Mouse (Mus musculus) liver, postnatal 0 days (tissue): Measurements from ENCODE around the gene Gfod1. TPM values are rescaled to one million over a fixed set of nuclear protein-coding genes. Genes with fewer than 3 reads are reported as not detected.
A peak's percentile ranks its signal among the peaks of the same experiment; 100 is the strongest.

Source experiments
- ATAC-seq: fragments of 200-750 bp; cut with Nextera tagmentation; 2 replicates; pipeline ENCODE4 v1.8.0; 2017; ENCODE audit warnings: mild to moderate bottlenecking, moderate library complexity
- DNase-seq: peaks from one replicate; pipeline ENCODE4 v3.0.0-alpha.2; 2016
- H3K27ac ChIP-seq: fragments of 300-500 bp; sonication (generic); 2 replicates; pipeline ENCODE4 v1.5.1; 2014; ENCODE audit warnings: antibody characterized with exemption, moderate library complexity, mild to moderate bottlenecking, low read depth
- H3K27me3 ChIP-seq: fragments of 300-500 bp; sonication (generic); 2 replicates; pipeline ENCODE4 v1.6.1; 2014; ENCODE audit warnings: low read length, control low read depth, mixed read lengths; ENCODE audit not compliant: insufficient read depth
- H3K36me3 ChIP-seq: fragments of 300-500 bp; sonication (generic); replicated peaks from 2 replicates; pipeline ENCODE4 v1.6.1; 2014; ENCODE audit warnings: mild to moderate bottlenecking, control low read depth, low read length, moderate library complexity, mixed read lengths; ENCODE audit not compliant: insufficient read depth
- H3K4me1 ChIP-seq: fragments of 300-500 bp; sonication (generic); 2 replicates; pipeline ENCODE4 v1.6.1; 2014; ENCODE audit warnings: antibody characterized with exemption, mild to moderate bottlenecking, control low read depth; ENCODE audit not compliant: insufficient read depth
- H3K4me2 ChIP-seq: fragments of 300-500 bp; sonication (generic); 2 replicates; pipeline ENCODE4 v1.6.1; 2014; ENCODE audit warnings: low read depth, mild to moderate bottlenecking, low read length, moderate library complexity, mixed read lengths
- H3K4me3 ChIP-seq: fragments of 300-500 bp; sonication (generic); 2 replicates; pipeline ENCODE4 v1.5.1; 2014; ENCODE audit warnings: low read depth, low read length
- H3K9ac ChIP-seq: fragments of 300-500 bp; sonication (generic); replicated peaks from 2 replicates; pipeline ENCODE4 v1.6.1; 2014; ENCODE audit warnings: mild to moderate bottlenecking, moderate library complexity
- H3K9me3 ChIP-seq: fragments of 300-500 bp; sonication (generic); 2 replicates; pipeline ENCODE4 v1.6.1; 2016; ENCODE audit warnings: mild to moderate bottlenecking, control low read depth, low read length, mixed read lengths
- CTCF ChIP-seq: sonication (generic); IDR thresholded peaks from 2 replicates; pipeline ENCODE4 v1.5.1; 2016; ENCODE audit warnings: antibody characterized with exemption, low read depth
- EP300 ChIP-seq: IDR thresholded peaks from 2 replicates; pipeline ENCODE4 v1.6.1; 2016; ENCODE audit warnings: antibody characterized with exemption, low read depth, mild to moderate bottlenecking
- WGBS: fragments of 180-500 bp; shearing (Covaris S2); extraction: QIAGEN DNeasy Blood & Tissue Kit; methylation state at CpG from one replicate; pipeline ENCODE4 v1.1.7; 2014; ENCODE audit not compliant: insufficient replicate concordance; 5-methylcytosine and 5-hydroxymethylcytosine counted together
- polyA plus RNA-seq: library from polyadenylated mRNA; unstranded; fragments of >200 nt; fragmentation: Nextera tagmentation; extraction: Ambion mirVana; gene quantifications from 2 replicates; pipeline ENCODE4 v1.2.1, GENCODE M21; 2015

Gfod1 gene
- polyA plus RNA-seq, 1 experiment from 2014 or later, result 0.81 TPM

GRCm38 (mm10) chr13:43220635-43221034 is 83.3 kb downstream of the Gfod1 start:
- no peak for DNase-seq
- H3K9ac ChIP-seq, result no peak overlapping the region
- no peak overlapping the region for H3K27ac ChIP-seq
- H3K4me3 ChIP-seq, result no peak overlapping the region
- no peaks in the 10 kb centered on the region for H3K27me3 ChIP-seq
- no peak for ATAC-seq
- peaks cover 24% of the 10 kb centered on the region for H3K4me1 ChIP-seq
- H3K9me3 ChIP-seq, result peaks cover 7% of the 10 kb centered on the region; the same call in 1 of the 2 replicates
- no peak overlapping the region for H3K4me2 ChIP-seq
- no peak for TF ChIP-seq CTCF
- no peak for TF ChIP-seq EP300
- 93% methylated on average over 1 of the region's 1 CpGs for WGBS
- no peaks in the 10 kb centered on the region for H3K36me3 ChIP-seq

GRCm38 (mm10) chr13:43218764-43219163 is 85.2 kb downstream of the Gfod1 start:
- no peak overlapping the region for H3K4me3 ChIP-seq
- H3K27me3 ChIP-seq, result no peaks in the 10 kb centered on the region
- peaks cover 33% of the 10 kb centered on the region for H3K4me1 ChIP-seq
- TF ChIP-seq CTCF (no peak), EP300 (no peak)
- no peak overlapping the region for H3K4me2 ChIP-seq
- no peak for ATAC-seq
- no peak for DNase-seq
- no peaks in the 10 kb centered on the region for H3K9me3 ChIP-seq
- H3K27ac ChIP-seq, result peak overlapping the region; percentile 34; the same call in 1 of the 2 replicates
- no peak overlapping the region for H3K9ac ChIP-seq
- no peaks in the 10 kb centered on the region for H3K36me3 ChIP-seq
- 41% methylated on average over 4 of the region's 4 CpGs for WGBS

GRCm38 (mm10) chr13:43218284-43218683 is 85.7 kb downstream of the Gfod1 start:
- 75% methylated on average over 4 of the region's 4 CpGs for whole genome bisulfite sequencing

GRCm38 (mm10) chr13:43217686-43218085 is 86.3 kb downstream of the Gfod1 start:
- WGBS, result 41% methylated on average over 4 of the region's 4 CpGs
- no peaks in the 10 kb centered on the region for H3K9me3 ChIP-seq
- peak overlapping the region; percentile 44 for H3K27ac ChIP-seq
- no peak overlapping the region for H3K4me2 ChIP-seq
- DNase-seq (peak; percentile 33), ATAC-seq (no peak)
- no peaks in the 10 kb centered on the region for H3K36me3 ChIP-seq
- no peaks in the 10 kb centered on the region for H3K27me3 ChIP-seq
- no peak overlapping the region for H3K4me3 ChIP-seq
- H3K4me1 ChIP-seq, result peaks cover 40% of the 10 kb centered on the region
- no peak overlapping the region for H3K9ac ChIP-seq
- TF ChIP-seq CTCF (no peak), EP300 (no peak)

More at GRCm38 (mm10) chr13:43218284-43218683, 85.7 kb downstream of the Gfod1 start:
- TF ChIP-seq EP300 (no peak), CTCF (no peak)
- Histone ChIP-seq H3K9me3 (no peaks in the 10 kb centered on the region), H3K27ac (peak overlapping the region; percentile 34; the same call in 1 of the 2 replicates), H3K4me3 (no peak overlapping the region), H3K36me3 (no peaks in the 10 kb centered on the region), H3K27me3 (no peaks in the 10 kb centered on the region), H3K4me2 (no peak overlapping the region), H3K9ac (no peak overlapping the region), H3K4me1 (peaks cover 36% of the 10 kb centered on the region)
- ATAC-seq (no peak), DNase-seq (no peak)

GRCm38 (mm10) chr13:43217059-43217458 is 86.9 kb downstream of the Gfod1 start:
- WGBS, result 25% methylated on average over 8 of the region's 8 CpGs

GRCm38 (mm10) chr13:43215994-43216706 is 87.8 kb downstream of the Gfod1 start:
- 67% methylated on average over 9 of the region's 9 CpGs for WGBS
- no peaks in the 10 kb centered on the region for H3K9me3 ChIP-seq
- TF ChIP-seq EP300 (no peak), CTCF (no peak)
- no peaks in the 10 kb centered on the region for H3K27me3 ChIP-seq
- no peak overlapping the region for H3K4me3 ChIP-seq
- H3K27ac ChIP-seq, result peak overlapping the region; percentile 80
- H3K9ac ChIP-seq, result no peak overlapping the region
- ATAC-seq, result peak; percentile 38
- no peaks in the 10 kb centered on the region for H3K36me3 ChIP-seq
- peak overlapping the region; percentile 11; the same call in 1 of the 2 replicates for H3K4me2 ChIP-seq
- DNase-seq, result no peak
- H3K4me1 ChIP-seq, result peaks cover 52% of the 10 kb centered on the region

More at GRCm38 (mm10) chr13:43217059-43217458, 86.9 kb downstream of the Gfod1 start:
- Histone ChIP-seq H3K9me3 (no peaks in the 10 kb centered on the region), H3K27me3 (no peaks in the 10 kb centered on the region), H3K36me3 (no peaks in the 10 kb centered on the region), H3K4me1 (peaks cover 46% of the 10 kb centered on the region), H3K9ac (no peak overlapping the region), H3K27ac (peak overlapping the region; percentile 44; the same call in 1 of the 2 replicates), H3K4me3 (no peak overlapping the region), H3K4me2 (no peak overlapping the region)
- no peak for TF ChIP-seq EP300
- no peak for TF ChIP-seq CTCF
- DNase-seq (no peak), ATAC-seq (no peak)
